Mouse (Mus musculus) erythroblast, embryonic 14.5 days (primary cell): ENCODE measurements around the gene Pdilt.

Source experiments
- GATA1 ChIP-seq: IDR thresholded peaks from 2 replicates; pipeline ENCODE4 v1.6.1; 2012; ENCODE audit warnings: low read length, inconsistent platforms, mixed read lengths
- TAL1 ChIP-seq: IDR thresholded peaks from 3 replicates; pipeline ENCODE4 v1.6.1; 2012; ENCODE audit warnings: low read length, inconsistent platforms, mixed read lengths

DNA sequence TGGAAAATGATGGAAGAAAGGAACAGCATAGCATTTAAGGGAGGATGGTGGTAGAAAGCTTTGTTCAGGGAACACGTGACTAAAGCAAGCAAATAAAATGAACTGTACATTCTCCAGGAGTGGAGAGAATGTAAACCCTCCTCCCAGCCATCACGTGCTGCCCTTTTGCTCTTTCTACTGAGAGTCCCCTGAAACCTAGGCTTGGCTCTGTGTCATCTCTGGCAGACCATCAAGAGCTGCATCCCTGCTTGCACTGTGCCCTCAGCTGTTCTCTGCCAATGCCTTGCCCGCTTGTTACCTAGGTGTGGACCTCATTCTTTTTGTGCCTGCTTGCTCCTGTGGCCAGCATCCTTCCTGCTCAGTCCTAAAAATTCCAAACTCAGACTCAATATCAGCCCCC lies 1.5 kb downstream of the Pdilt start:
- TF ChIP-seq TAL1 (no peak), GATA1 (no peak)
